Comparison of ENCODE assay signal across 22 mouse cellular contexts in the genomic region with DNA sequence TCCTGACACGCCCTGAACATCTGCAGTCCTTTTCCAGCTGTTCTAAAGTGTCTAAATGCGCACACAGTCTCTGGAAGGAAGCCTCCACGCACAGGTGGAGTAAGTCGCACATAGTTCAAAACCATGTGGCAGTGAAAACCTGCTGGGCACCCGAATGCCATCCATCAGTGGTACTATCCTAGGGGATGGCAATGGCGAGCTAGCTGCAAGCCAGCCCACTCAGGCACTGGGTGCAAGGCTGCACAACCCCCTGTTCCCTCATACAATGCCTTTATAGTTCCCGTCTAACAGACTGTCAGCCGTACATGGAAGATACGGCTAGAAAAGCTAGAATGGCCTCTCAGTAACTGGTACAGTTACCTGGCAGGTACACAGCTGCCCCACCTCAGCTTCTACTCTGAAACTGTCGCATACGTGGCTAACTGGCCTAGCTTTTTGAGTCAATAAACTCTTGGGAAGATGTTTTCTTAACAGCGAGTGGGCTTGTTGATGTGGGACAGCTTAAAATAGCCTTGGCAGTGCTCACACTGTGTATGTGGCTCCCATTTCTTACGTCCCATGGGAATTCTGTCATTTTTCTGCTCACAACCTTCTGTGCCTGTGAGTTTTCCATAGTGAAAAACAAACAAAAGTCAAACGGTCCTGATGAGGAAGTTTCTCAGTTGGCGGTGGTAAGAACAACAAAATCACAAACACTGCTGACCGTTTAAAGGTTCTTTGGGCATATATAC.
DNase-seq lines count a peak whose midpoint lies in the region; ATAC-seq lines count a peak whose summit lies in the region.
"Had no signal": no experiment of that assay in that cellular context is flagged by ENCODE, and none has a peak within 500 bp of the region (broad histone marks: within the 10 kb centered on the region; RNA-seq: fewer than 3 reads in every experiment).

No protein-coding gene starts in this region.

- peak; percentile 41; the same call in 1 of the 2 replicates for ATAC-seq in lung, embryonic 16.5 days (ENCODE audit: low read depth)
- no peak for ATAC-seq in heart, embryonic 12.5 days (ENCODE audit: insufficient number of reproducible peaks, low FRiP score)
- ATAC-seq: hindbrain, embryonic 16.5 days had no signal

- WGBS in lung, embryonic 16.5 days, result 75% methylated on average over 16 of the region's 16 CpGs
- WGBS in heart, embryonic 12.5 days, result 81% methylated on average over 16 of the region's 16 CpGs

- DNase-seq in heart, adult 18-20 months, result peak; percentile 20 to 49
- no peak for DNase-seq in heart, postnatal 36 days
- DNase-seq in lung, postnatal 4 days, result no peak
- peak; percentile 16 for DNase-seq in lung, postnatal 36 days
- no peak for DNase-seq in left cerebral cortex, postnatal 14 days (ENCODE audit: low spot score in 2 of 2)
- DNase-seq: adrenal gland, postnatal 36 days; cerebellum, adult 2 months; forebrain, postnatal 0 days; gastrocnemius, postnatal 10 days; kidney, adult 11 months; kidney, postnatal 14 days; left cerebral cortex, postnatal 4 days; liver; lung, embryonic 14.5 days; right cerebral cortex, postnatal 14 days; thymus, adult 18-20 months; thymus, postnatal 4 days had no signal

- no peak overlapping the region for H3K9ac ChIP-seq in lung, embryonic 16.5 days (ENCODE audit: low read length)
- H3K9ac ChIP-seq in heart, embryonic 12.5 days, result no peak overlapping the region
- H3K9ac ChIP-seq: forebrain, postnatal 0 days; lung, embryonic 14.5 days had no signal

- intact Hi-C loops in heart, postnatal 36 days (cut with DNase I), result no loop called here
- intact Hi-C loops in left cerebral cortex, postnatal 14 days (cut with DNase I), result no loop called here

- H3K36me3 ChIP-seq in lung, embryonic 16.5 days (ENCODE audit: control insufficient read depth, insufficient read depth, low read length), result peaks cover 2% of the 10 kb centered on the region; the same call in 1 of the 2 replicates
- H3K36me3 ChIP-seq in heart, embryonic 12.5 days, result peaks cover 17% of the 10 kb centered on the region

- H3K9me3 ChIP-seq in lung, embryonic 16.5 days (ENCODE audit: control insufficient read depth, low read length), result no peaks in the 10 kb centered on the region
- no peaks in the 10 kb centered on the region for H3K9me3 ChIP-seq in heart, embryonic 12.5 days (replicated peaks)
- H3K9me3 ChIP-seq: forebrain, embryonic 10.5 days had no signal

- H3K4me1 ChIP-seq in lung, embryonic 16.5 days (replicated peaks; ENCODE audit: control insufficient read depth, insufficient read depth, low read length), result no peaks in the 10 kb centered on the region
- H3K4me1 ChIP-seq in heart, embryonic 12.5 days (replicated peaks), result peaks cover 36% of the 10 kb centered on the region
- H3K4me1 ChIP-seq: forebrain, embryonic 10.5 days had no signal

- no peak overlapping the region for H3K4me3 ChIP-seq in lung, embryonic 16.5 days (ENCODE audit: low read length)
- no peak overlapping the region for H3K4me3 ChIP-seq in heart, embryonic 12.5 days
- H3K4me3 ChIP-seq: forebrain, embryonic 10.5 days had no signal

- H3K27me3 ChIP-seq in lung, embryonic 16.5 days (ENCODE audit: control insufficient read depth, insufficient read depth, low read depth, low read length), result no peaks in the 10 kb centered on the region
- H3K27me3 ChIP-seq in heart, embryonic 12.5 days (replicated peaks), result no peaks in the 10 kb centered on the region
- H3K27me3 ChIP-seq: CH12.LX had no signal

- H3K4me2 ChIP-seq in lung, embryonic 16.5 days (ENCODE audit: low read depth, low read length), result no peak overlapping the region
- H3K4me2 ChIP-seq in heart, embryonic 12.5 days, result no peak overlapping the region
- H3K4me2 ChIP-seq: lung, embryonic 14.5 days had no signal

- no peak overlapping the region for H3K27ac ChIP-seq in lung, embryonic 16.5 days (ENCODE audit: low read length)
- H3K27ac ChIP-seq in heart, embryonic 12.5 days (ENCODE audit: poor library complexity, severe bottlenecking), result peak overlapping the region; percentile 20; the same call in 1 of the 2 replicates
- H3K27ac ChIP-seq: forebrain, embryonic 10.5 days had no signal

Comparison
In these comparisons a context has a peak if more than half of its experiments do, and no peak if none do; other contexts are left out.
1. DNase-seq: peak in heart, adult 18-20 months (2 of 2) and lung, postnatal 36 days (single experiment); none in heart, postnatal 36 days (0 of 2), lung, postnatal 4 days (0 of 2) and left cerebral cortex, postnatal 14 days (0 of 2).